Mouse (Mus musculus) fat pad, adult 2 months (tissue): ENCODE data around the gene Ipo5.

Experiments used
- DNase-seq: peaks from one replicate; pipeline ENCODE4 v3.0.0-alpha.2; 2011; ENCODE audit warnings: low read depth, low spot score; ENCODE audit errors: extremely low read depth

The Ipo5 gene

GRCm38 (mm10) chr14:120921805-120922204, 10.8 kb downstream of the Ipo5 start:
- no peak for DNase-seq

GRCm38 (mm10) chr14:120924044-120924443, 13.0 kb downstream of the Ipo5 start:
- no peak for DNase-seq

- no peak for DNase-seq
Observed at GRCm38 (mm10) chr14:120925731-120926585, 14.9 kb downstream of the Ipo5 start.

GRCm38 (mm10) chr14:120931236-120931635, 20.2 kb downstream of the Ipo5 start:
- no peak for DNase-seq

- DNase-seq = no peak
Observed at GRCm38 (mm10) chr14:120933624-120934023, 22.6 kb downstream of the Ipo5 start.

- no peak for DNase-seq
Observed at GRCm38 (mm10) chr14:120937102-120937501, 26.1 kb downstream of the Ipo5 start.

- DNase-seq = no peak
Observed at GRCm38 (mm10) chr14:120942803-120943202, 31.8 kb downstream of the Ipo5 start.

GRCm38 (mm10) chr14:120945146-120945545, 34.1 kb downstream of the Ipo5 start:
- no peak for DNase-seq

GRCm38 (mm10) chr14:120947104-120947503, 36.1 kb downstream of the Ipo5 start:
- DNase-seq = no peak

- DNase-seq = no peak
Observed at GRCm38 (mm10) chr14:120949002-120949401, 38.0 kb downstream of the Ipo5 start.

GRCm38 (mm10) chr14:120950068-120950467, 39.0 kb downstream of the Ipo5 start:
- DNase-seq = no peak

- no peak for DNase-seq
Observed at GRCm38 (mm10) chr14:120952434-120952833, 41.4 kb downstream of the Ipo5 start.

GRCm38 (mm10) chr14:120960551-120960950, 49.5 kb downstream of the Ipo5 start:
- DNase-seq = no peak

- DNase-seq = no peak
Observed at GRCm38 (mm10) chr14:120960991-120961390, 50.0 kb downstream of the Ipo5 start.

GRCm38 (mm10) chr14:120967072-120967471, 56.0 kb downstream of the Ipo5 start:
- DNase-seq = no peak

- DNase-seq = no peak
Observed at GRCm38 (mm10) chr14:120968723-120969122, 57.7 kb downstream of the Ipo5 start.

- DNase-seq = peak; percentile 47
Observed at GRCm38 (mm10) chr14:120969673-120970072, 58.6 kb downstream of the Ipo5 start.

- no peak for DNase-seq
Observed at GRCm38 (mm10) chr14:120970637-120971036, 59.6 kb downstream of the Ipo5 start.

GRCm38 (mm10) chr14:120971313-120971712, 60.3 kb downstream of the Ipo5 start:
- DNase-seq = no peak

GRCm38 (mm10) chr14:120979559-120979958, 68.5 kb downstream of the Ipo5 start:
- no peak for DNase-seq

GRCm38 (mm10) chr14:120989126-120989525, 78.1 kb downstream of the Ipo5 start:
- no peak for DNase-seq
